Mouse (Mus musculus) bone marrow macrophage, adult 2 months (primary cell): ENCODE results near the gene Mpnd.

Experiments
- CTCF ChIP-seq: IDR thresholded peaks from 2 replicates; pipeline ENCODE4 v1.5.1; 2012; ENCODE audit warnings: low read depth, mild to moderate bottlenecking, low read length, moderate library complexity
- POLR2A ChIP-seq: IDR thresholded peaks from 2 replicates; pipeline ENCODE4 v1.6.1; 2012; ENCODE audit warnings: mild to moderate bottlenecking, low read depth, low read length, borderline replicate concordance

GRCm38 (mm10) chr17:55996007-55996406 is 9.5 kb upstream of the Mpnd start:
- TF ChIP-seq CTCF (no peak), POLR2A (no peak)
